Mouse (Mus musculus) liver, postnatal 0 days (tissue): ENCODE measurements around the gene Gna13.

Source experiments
- CTCF ChIP-seq: sonication (generic); IDR thresholded peaks from 2 replicates; pipeline ENCODE4 v1.5.1; 2016; ENCODE audit warnings: antibody characterized with exemption, low read depth
- EP300 ChIP-seq: IDR thresholded peaks from 2 replicates; pipeline ENCODE4 v1.6.1; 2016; ENCODE audit warnings: antibody characterized with exemption, low read depth, mild to moderate bottlenecking

DNA sequence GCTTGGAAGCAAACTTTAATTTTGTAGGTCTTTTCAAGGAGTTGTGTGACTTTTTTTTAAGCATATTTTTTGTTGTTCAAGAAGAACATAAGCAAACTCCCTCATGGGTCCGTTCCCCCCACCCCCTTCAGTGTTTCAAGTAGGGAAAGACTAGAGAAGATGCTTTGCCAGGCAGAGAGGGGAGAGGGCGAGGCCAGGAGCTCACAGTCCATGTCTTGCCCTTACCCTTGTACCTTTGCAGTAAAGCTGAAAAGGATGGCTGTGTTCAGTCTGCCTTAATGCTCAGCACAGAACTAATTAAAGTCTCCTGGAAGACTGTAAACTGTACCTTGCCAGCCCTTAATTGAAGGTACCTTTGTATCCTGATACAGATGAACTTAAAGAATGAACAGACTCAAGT lies 1.7 kb downstream of the Gna13 start:
- TF ChIP-seq CTCF (no peak), EP300 (no peak)
